Mouse (Mus musculus): ENCODE results near the gene Retsat. TPM values are rescaled to one million over a fixed set of nuclear protein-coding genes. Genes with fewer than 3 reads are reported as not detected.

Gene Retsat
- 10.1 TPM in 2 replicates for polyA plus RNA-seq (2012; rRNA removed)

DNA sequence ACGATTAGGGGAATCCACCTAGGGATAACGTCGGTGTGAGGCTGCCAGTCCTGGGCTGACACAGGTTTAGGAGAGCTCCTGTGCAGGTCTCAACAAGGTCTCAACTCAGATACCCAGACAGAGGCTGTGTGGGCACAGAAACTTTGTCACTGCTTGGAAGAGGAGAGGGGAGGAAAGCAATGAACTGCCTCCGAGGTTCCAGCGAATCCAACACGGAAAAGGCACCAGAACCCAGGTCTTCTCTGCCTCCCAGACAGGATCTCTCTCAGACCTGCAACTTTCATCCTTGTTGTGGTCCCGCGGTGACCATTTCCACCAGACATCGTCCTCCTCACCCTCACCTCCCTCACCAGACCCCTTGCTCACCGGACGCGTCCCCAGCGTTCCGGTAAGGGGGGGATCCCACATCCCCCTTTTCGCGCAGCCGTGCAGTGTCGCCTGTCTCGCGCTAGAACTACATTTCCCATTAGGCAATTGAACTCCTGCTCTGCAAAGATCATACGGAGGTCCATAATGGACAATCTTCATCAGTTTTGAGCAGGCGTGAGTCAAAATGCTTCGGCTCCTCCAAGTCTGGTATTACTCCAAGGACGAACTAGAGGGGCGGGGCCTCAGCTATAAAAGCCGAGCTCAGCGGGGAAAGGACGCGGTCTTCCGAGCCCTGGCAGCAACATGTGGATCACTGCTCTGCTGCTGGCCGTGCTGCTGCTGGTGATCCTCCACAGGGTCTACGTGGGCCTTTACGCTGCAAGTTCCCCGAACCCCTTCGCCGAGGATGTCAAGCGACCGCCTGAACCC lies at the start of gene Retsat, which contains the start of gene Elmod3:
Gene Retsat (plus strand): TSS at position 520 of the 798 bp plus-strand sequence.
Gene Elmod3 (minus strand): TSS at position 458 of the 798 bp plus-strand sequence.
- peak; percentile 92 to 96 for DNase-seq (ENCODE audit: extremely low spot score in 1 of 2, low spot score in 1 of 2)

DNA sequence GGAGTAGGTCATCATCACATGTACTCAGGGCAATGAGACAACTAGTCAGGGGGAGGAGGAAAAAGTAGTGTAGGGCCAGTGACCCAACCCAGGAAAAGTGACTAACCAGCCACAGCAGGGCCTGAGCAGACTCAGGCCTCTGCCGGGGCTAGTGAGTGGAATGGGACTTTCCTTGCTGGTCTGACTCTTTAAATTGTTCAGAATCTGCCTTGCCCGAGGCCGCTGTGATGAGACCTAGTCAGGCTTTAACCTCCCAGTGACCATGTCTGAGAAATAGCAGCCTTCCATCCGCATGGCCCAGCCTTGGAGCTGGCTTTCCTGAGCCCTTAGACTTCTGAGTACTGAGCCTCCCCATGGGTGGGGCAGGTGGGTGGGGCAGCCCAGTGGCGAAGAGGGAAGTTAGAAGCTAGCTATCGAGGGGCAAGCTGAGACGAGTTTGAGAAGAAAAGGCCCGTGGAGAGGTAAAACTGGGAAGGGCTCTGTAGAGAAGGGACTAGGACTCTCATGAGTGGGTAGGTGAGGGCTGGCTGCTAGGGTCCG lies 49.2 kb upstream of the Retsat start:
- DNase-seq (ENCODE audit: extremely low spot score in 1 of 2, low spot score in 1 of 2) = no peak

DNA sequence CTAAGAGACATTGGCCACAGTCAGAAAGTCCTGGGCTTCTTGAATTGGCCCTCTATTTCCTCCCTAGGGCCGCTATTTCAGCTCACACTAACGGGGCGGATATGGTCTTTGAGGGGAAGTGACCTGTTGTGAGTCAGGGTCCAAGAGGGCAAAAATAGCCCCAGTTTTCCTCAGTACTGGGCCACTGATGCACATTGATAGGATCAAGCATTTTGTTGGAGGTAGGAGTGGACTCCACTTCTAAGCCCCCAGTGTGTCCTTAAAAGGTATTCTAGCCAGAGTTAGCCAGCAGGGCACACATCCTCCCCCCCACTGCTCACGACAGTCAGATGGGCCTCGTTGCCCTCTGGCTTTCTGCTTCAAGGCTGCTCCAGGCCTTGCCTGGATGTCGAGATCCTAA lies 48.2 kb upstream of the Retsat start:
- DNase-seq (ENCODE audit: extremely low spot score in 1 of 2, low spot score in 1 of 2) = no peak

DNA sequence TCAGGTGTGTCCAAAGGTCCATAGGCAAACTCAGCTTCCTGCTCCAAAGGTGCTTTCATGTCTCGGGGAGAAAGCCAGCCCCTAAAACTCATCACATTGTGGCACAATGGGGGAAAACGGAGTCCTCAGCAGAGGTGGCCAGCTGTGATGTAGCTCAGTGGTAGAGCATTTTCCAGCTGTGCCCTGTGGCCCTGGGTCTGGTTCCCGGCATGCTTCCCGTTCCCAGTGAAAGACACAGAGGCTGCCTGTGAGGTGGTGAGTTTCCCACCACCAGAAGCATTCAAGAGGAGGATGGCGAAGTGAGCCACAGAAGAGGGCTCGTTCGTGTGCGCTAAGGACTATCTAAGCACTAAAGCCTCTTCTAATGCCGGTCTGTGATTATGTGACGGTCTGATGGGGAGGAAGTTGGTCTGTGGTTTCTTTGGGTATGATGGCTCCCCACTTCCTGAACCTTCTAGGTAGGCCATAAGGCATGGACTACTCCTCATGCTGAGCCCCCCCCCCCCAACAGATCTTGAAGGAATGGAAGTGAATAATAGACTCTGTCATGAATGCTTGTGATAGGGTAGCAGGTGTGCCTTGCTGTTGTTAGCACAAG lies 47.7 kb upstream of the Retsat start:
- DNase-seq (ENCODE audit: extremely low spot score in 1 of 2, low spot score in 1 of 2) = no peak

DNA sequence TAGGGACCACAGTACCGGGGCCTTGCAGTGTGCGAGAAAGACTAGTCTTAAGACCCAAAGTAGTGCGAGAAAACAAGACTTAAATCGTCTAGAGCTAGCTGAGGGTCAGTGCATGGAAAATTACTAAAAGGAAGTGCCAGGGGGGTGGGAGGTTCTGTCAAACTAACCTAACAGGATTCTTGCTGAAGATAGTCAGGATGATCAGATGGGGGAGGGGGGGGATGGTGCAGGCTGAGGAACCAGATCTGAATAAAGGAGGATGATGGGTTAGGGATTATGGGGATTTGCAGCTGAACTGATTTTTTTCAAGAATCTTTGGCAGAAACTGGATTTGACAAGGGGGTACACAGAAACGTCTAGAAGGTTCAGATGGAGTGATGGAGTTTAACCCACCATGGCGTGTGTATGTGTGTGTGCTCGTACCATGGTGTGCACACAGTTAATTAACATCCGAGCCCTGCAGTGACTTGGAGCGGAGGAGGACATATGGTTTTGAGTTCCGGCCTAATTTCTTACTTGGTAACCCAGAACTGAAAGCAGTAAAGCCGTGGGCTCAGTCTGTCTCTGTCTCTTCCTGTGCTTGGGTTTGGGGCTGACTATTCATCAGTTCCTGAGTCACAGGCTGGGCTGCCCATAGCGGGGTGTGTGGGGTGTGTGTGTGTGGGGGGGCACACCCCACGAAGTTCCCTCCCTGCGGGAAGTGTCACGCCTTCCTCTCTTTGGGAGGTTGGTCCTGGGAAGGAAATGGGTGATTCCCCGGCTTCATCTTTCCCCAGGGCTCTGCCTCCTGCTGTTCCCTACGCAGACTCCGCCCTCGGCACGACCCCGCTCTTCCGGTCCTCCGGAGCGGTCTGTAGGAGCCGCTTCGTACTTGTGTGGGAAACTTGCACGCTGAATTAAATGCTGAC lies 45.9 kb upstream of the Retsat start:
- DNase-seq (ENCODE audit: extremely low spot score in 1 of 2, low spot score in 1 of 2) = peak in 1 of 2 experiments; percentile 75

DNA sequence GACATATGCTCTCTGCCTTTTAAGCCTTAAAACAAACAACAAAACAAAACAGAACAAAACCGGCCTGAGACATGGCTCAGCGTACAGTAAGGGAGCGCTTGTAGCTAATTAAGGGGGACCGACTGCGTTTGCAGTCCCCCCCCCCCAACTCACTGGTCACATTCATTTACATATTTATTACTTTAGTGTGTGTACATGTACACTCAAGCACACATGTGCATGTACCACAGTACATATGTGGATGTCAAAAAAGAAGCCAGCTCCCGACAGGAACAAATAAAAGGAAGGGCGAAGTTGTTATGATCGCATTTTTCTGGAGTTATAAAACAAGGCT lies 45.2 kb upstream of the Retsat start:
- no peak for DNase-seq (ENCODE audit: extremely low spot score in 1 of 2, low spot score in 1 of 2)

DNA sequence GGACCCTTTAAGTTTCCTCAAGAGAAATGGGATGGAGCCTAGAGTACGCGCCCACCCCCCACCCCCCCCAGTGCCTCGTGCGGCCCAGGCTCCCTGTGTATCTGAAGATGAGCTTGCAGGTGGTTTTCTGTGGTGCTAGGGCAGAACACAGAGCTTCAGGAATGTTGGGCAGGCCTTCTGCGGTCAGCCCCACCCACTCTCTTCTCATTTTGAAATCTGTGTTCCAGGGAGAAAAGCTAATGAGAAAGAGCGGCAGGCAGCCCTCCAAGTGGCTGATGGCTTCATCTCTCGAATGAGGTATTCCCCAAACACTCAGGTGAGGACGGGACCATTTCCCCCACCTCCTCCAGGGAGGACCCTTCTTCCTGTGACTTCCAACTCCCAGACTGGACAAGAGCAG lies 37.5 kb upstream of the Retsat start:
- no peak for DNase-seq (ENCODE audit: extremely low spot score in 1 of 2, low spot score in 1 of 2)

DNA sequence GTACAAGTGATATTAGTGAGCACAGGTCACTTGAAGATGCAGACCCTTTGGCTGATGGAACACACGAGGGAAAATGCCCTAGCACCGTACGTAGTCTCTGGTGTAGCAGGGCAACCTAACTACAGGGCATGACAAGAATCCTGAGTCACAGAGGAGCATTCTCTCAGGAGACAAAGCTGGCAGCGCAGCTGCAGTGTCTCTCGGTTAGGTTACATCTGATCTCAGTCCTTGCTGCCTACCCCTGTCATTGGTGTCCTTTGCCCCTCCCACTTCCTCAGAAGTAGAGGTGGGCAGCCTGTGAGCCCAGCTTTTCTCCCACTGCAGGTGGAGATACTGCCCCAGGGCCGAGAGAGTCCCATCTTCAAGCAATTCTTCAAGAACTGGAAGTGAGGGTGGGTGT lies 35.8 kb upstream of the Retsat start:
- no peak for DNase-seq (ENCODE audit: extremely low spot score in 1 of 2, low spot score in 1 of 2)

DNA sequence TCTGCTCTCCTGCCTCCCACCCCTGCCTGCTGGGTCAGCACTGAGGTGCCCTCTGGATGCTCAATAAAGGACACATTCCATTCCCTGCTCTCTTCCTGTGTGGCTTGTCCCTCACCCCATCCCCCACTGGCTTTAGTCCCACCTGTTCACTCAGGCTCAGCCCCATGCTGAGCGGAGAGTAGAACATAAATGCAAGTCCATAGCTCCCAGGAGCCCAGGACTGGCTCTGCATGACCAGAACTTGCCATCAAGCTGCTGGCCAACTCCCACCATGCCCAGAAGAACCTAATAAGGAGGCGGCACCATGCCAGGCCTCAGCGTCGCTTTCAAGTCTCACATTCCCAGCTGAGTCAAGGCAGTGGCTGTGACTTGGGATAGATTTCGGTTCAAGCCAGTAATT lies 35.4 kb upstream of the Retsat start:
- no peak for DNase-seq (ENCODE audit: extremely low spot score in 1 of 2, low spot score in 1 of 2)

DNA sequence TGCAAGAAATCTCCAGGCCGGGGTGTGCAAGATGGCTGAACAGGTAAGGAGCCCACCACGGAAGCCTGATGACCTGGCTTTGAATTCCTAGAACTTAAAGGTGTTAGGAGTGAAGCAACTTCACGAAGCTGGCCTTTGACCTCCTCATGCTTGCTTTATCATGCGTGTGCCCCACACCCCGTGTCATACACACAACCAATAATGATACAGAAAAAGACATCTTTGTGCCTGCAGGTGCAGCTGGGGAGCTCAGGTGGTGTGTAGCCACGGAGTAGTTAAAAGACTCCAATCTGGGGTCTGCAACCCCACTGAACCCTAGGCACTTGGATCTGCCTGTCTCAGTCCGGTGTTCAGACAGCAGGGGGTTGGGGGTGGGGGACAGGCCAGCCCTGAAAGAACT lies 32.8 kb upstream of the Retsat start:
- no peak for DNase-seq (ENCODE audit: extremely low spot score in 1 of 2, low spot score in 1 of 2)

DNA sequence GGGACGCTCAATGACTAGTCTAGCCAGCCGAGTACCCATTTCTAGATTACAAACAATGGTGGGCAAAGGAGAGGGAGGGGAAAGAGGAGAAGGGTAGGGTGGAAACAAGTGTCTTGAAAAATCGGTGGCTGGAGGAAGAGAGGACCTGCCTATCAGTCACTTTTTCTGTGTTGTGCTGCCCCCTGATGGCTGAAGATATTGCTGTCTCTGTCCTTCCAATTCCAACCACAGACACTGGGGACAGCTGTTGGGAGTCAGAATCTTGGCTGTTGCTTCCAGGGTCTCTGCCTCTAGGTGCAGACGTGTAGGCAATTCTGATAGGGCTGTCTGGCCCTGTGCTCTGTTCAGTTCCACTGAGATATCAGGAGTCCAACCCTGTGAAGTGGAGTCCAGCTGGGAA lies 32.2 kb upstream of the Retsat start:
- DNase-seq (ENCODE audit: extremely low spot score in 1 of 2, low spot score in 1 of 2) = peak; percentile 81 to 97

DNA sequence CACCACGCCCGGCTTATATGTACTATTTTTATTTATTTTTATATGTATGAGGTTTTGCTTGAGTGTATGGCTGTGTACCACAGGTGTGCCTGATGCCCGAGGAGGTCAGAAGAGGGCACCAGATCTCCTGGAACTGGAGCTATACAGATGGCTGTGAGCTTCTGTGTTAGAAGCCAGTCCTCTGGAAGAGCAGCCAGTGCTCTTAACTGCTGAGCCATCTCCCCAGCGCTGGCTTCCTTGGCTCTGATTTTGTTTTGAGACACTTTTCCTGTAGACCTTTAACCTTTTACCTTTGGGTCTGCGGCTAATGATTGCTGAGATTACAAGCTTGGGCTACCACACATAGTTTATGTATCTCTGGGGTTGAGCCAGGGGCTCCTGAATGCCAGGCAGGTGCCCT lies 30.8 kb upstream of the Retsat start:
- DNase-seq (ENCODE audit: extremely low spot score in 1 of 2, low spot score in 1 of 2) = no peak

DNA sequence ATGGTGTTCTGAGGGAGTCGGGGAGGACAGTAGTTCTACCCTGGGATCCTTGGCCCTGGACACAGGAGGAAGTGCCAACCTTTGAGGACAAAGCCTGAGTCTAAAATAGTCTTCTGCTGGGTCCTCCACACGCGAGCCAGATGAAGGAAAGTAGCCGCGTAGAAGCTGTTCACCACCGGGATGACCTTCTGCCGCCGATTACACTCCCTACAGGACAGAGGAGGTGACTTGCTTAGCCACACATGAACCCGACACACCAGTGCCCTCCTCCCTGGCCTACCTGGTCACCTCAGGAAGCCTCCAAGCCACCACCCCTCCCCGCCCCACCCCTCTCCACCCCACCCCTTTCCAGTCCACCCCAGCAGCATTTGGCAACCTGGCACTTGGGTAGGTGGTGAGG lies 29.5 kb upstream of the Retsat start:
- no peak for DNase-seq (ENCODE audit: extremely low spot score in 1 of 2, low spot score in 1 of 2)

DNA sequence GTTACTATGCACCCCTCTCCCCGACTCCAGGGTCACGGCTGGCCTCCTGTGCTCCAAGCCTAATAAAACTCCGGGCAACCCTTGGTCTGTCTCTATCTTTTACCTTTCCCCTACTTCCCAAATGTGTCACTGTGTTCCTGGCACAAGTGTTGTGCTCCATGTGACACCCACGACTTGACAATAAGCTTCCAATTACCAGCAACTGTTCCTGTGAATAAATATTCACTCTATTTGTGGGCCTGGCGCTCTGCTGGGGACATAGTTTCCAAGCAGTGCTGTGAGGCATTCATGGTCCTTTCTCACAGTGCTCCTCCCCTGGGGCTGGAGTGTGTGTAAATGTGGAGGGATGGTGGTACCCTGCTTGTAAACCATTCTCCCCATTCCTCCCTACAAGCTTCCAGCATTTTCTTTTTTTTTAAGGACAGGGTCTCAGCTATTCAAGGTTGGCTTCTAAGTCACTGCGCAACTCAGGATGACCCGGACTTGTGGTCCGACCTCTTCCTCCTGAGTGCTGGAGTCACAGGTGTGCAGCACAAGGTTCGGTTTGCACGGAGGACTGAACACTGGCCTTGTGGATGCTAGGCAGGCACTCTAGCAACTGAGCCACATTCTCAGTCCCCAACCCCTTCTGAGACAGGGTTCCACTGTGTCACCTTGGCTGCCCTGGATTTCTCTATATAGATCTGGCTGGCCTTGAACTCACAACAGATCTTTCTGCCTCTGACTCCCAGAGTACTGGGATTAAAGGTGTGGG lies 27.5 kb upstream of the Retsat start:
- peak in 1 of 2 experiments; percentile 17 for DNase-seq (ENCODE audit: extremely low spot score in 1 of 2, low spot score in 1 of 2)

DNA sequence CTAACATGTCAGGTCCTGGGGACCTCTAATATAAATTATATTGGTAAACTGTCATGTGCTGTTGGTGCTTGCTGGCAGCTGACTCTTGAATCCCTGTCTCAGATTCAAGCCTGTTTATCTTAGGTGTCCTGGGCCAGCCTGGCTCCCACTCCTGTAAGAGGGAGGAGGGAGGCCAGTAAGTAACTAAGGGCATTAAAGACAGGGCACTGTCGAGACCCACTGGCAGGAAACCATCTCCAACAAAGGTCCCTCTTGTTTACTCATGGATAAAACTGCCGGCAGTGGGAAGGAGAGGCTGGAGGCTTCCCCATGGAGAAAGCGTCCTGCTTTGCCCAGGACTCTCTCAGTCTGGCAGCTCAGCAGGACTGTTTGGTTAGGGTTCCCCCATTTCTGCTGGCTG lies 26.4 kb upstream of the Retsat start:
- DNase-seq (ENCODE audit: extremely low spot score in 1 of 2, low spot score in 1 of 2) = no peak

DNA sequence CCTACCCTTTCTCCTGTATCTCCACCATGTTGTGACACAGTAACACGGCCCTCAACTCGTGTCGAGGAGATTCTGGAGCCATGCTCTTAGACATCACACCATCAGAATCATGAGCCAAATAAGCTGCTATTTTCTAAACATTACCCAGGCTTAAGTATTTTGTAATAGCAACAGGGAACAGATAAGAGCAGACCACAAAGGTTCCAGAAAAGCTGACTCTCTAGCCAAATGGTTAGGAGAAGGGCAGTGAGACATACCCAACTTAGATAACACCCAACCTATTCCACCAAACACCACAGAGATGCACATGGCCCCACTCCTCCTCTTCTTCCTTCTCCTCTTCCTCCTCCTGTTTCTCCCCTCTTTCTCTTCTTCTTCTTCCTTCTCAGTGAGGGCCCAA lies 22.2 kb upstream of the Retsat start:
- no peak for DNase-seq (ENCODE audit: extremely low spot score in 1 of 2, low spot score in 1 of 2)

DNA sequence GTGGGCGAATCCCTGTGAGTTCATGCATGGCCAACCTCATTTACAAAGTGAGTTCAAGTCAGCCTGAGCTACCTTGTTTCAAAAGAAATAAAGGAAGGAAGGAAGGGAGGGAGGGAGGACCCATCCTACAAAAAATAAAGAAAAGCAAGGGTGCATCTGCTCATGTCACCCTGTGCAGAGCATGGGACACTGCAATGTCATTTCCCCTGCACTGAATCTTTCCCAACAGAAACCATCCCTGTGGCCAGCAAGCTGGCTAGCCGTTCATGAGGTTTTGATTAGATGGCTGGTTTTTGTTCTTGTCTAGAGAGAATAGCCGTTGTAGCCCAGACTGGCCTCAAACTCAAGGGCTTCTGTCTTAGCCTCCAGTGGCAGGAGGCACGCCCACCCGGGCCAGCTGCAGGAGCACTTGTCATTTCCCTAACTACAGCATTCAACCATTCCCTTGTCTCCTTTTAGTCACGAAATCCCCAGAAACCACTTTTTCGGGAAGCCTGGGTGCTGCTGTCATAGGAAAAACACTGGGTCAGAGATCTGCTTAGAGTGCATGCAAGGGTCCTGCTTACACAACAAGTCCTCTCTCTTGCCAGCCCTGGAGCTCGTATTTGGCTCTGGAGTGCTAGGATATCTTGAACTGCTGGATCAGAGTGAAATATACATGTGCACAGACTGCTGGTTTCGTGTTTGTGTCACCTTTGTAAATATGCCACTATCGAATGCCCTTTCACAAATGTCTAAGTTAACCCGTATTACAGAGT lies 16.5 kb upstream of the Retsat start:
- DNase-seq (ENCODE audit: extremely low spot score in 1 of 2, low spot score in 1 of 2) = no peak

DNA sequence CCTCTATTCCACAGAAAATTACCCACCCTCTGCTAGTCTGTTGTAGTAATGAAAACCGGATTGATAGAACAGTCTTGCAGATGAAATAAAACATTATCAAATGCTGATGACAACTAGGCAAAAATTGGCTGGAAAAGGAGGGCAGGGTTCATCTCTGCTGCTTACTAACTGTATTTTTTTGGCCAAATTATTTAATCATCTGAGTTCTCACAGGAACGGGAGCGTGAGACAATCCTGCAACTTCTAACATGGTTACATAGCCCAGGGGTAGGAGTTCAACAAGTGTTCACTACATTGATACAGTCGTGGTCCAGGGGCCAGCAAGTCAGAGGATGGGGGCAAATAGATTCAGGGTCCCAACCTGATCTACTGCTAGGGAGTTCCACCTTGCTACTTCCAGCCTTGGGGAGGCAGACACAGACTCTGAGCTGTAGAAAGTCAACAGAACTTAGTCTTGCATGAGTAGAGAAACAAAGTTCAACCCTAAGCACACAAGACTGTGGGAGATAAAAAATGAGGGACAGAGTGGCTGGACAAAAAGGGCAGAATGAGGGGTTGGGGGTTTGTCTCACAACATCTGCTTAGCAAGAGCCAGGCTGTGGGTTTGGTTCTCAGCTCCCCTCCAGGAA lies 14.9 kb upstream of the Retsat start:
- DNase-seq (ENCODE audit: extremely low spot score in 1 of 2, low spot score in 1 of 2) = no peak

DNA sequence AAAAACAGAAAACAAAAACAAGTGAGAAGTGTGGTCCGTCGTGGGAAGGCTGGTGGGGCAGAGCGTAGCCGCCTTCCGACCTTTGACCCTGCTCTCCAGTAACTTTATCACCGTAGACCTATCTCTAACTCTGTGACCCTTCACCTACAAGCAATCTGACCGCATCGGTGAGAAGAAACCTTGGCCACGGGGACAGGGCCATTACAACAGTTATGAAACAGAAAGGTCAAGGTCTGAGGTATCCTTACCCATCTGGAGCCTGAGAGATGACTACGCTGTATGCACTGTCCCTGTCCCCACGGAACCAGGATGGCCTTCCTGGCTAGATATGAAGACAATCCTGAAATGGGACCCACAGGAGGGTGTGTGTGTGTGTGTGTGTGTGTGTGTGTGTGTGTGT lies 14.1 kb upstream of the Retsat start:
- no peak for DNase-seq (ENCODE audit: extremely low spot score in 1 of 2, low spot score in 1 of 2)
